Mouse (Mus musculus) erythroblast, embryonic 14.5 days (primary cell): Measurements from ENCODE around the gene Ctdsp1. TPM values are rescaled to one million over a fixed set of nuclear protein-coding genes. Genes with fewer than 3 reads are reported as not detected.

ENCODE experiments used
- H3K27me3 ChIP-seq: 2 replicates; pipeline ENCODE4 v1.6.1; 2012; ENCODE audit warnings: inconsistent platforms; ENCODE audit not compliant: control insufficient read depth
- H3K36me3 ChIP-seq: 2 replicates; pipeline ENCODE4 v1.6.1; 2012; ENCODE audit warnings: mild to moderate bottlenecking, inconsistent platforms; ENCODE audit not compliant: control insufficient read depth
- H3K4me1 ChIP-seq: 2 replicates; pipeline ENCODE4 v1.6.1; 2012; ENCODE audit warnings: inconsistent platforms; ENCODE audit not compliant: control insufficient read depth
- H3K4me3 ChIP-seq: replicated peaks from 2 replicates; pipeline ENCODE3; 2012; ENCODE audit warnings: moderate library complexity, mild to moderate bottlenecking, inconsistent platforms
- H3K9me3 ChIP-seq: 2 replicates; pipeline ENCODE4 v1.6.1; 2012; ENCODE audit warnings: low read length, inconsistent platforms, mixed read lengths; ENCODE audit not compliant: control insufficient read depth
- GATA1 ChIP-seq: IDR thresholded peaks from 2 replicates; pipeline ENCODE4 v1.6.1; 2012; ENCODE audit warnings: low read length, inconsistent platforms, mixed read lengths
- TAL1 ChIP-seq: IDR thresholded peaks from 3 replicates; pipeline ENCODE4 v1.6.1; 2012; ENCODE audit warnings: low read length, inconsistent platforms, mixed read lengths
- polyA plus RNA-seq: library from polyadenylated mRNA; stranded (reverse); fragments of >175 nt; gene quantifications from 2 replicates; pipeline ENCODE4 v1.2.3, GENCODE M21; 2012

Gene Ctdsp1
- polyA plus RNA-seq, 1 experiment: 33.4 TPM

DNA sequence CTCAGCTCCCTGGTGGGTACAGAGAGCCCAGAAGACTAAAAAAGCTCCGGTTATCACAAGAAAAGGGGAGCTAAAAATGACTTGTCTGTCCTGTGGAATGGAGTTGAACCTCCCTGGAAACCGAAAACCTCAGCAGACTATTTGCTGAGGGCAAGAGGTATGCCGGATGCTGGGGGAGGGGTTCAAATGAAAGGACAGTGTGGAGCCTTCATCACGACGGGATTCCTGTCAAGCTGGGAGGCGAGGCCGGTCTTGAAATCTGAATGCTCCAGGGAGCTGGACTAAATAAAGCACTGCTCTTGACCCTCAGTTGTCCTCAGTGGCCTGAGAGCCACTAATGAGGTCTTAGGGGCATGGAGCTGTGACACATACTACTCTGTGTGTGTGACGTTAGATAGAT is 31.8 kb downstream of the Ctdsp1 start:
- Histone ChIP-seq H3K9me3 (no peaks in the 10 kb centered on the region), H3K4me1 (no peaks in the 10 kb centered on the region), H3K36me3 (no peaks in the 10 kb centered on the region), H3K4me3 (no peak overlapping the region), H3K27me3 (0 out of 2 replicates have a peak, but pooled peaks cover 3% of the 10 kb centered on the region)
- TF ChIP-seq GATA1: no peak
- TF ChIP-seq TAL1: no peak

- Histone ChIP-seq H3K4me3 (no peak overlapping the region), H3K4me1 (no peaks in the 10 kb centered on the region), H3K27me3 (0 out of 2 replicates have a peak, but pooled peaks cover 3% of the 10 kb centered on the region), H3K9me3 (no peaks in the 10 kb centered on the region), H3K36me3 (no peaks in the 10 kb centered on the region)
- no peak for TF ChIP-seq TAL1
- no peak for TF ChIP-seq GATA1
These were observed 34.5 kb downstream of the Ctdsp1 start for GRCm38 (mm10) chr1:74425845-74426244.

- H3K27me3 ChIP-seq: no peaks in the 10 kb centered on the region
- TF ChIP-seq TAL1 (no peak), GATA1 (no peak)
- peaks cover 34% of the 10 kb centered on the region for H3K4me1 ChIP-seq
- H3K36me3 ChIP-seq: peaks cover 52% of the 10 kb centered on the region
- H3K4me3 ChIP-seq: no peak overlapping the region
- no peaks in the 10 kb centered on the region for H3K9me3 ChIP-seq
These were observed 41.9 kb downstream of the Ctdsp1 start for GRCm38 (mm10) chr1:74433220-74433619.

- no peak overlapping the region for H3K4me3 ChIP-seq
- H3K36me3 ChIP-seq: peaks cover 66% of the 10 kb centered on the region
- no peaks in the 10 kb centered on the region for H3K27me3 ChIP-seq
- no peaks in the 10 kb centered on the region for H3K9me3 ChIP-seq
- TF ChIP-seq TAL1 (no peak), GATA1 (no peak)
- peaks cover 34% of the 10 kb centered on the region for H3K4me1 ChIP-seq
These were observed 43.3 kb downstream of the Ctdsp1 start for GRCm38 (mm10) chr1:74434596-74434995.

DNA sequence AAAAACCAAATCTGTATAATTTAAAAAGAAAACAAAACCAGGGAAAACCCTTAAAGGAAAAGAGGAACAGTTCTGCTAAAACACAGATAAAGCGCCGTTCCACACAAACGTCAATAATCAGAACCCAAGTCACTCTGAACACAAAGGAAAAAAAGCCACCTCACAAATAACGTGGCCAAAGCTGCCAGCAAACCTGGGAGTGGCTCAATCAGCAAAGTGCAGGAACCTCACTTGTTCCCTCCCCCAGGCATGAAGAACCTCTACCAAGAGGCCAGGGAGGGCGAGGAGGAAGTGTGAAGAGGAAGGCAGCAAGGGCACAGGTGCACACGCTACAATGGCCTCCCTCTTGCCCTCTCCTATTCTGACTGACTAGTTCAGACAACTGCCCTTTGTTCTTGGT is 44.3 kb downstream of the Ctdsp1 start:
- H3K4me1 ChIP-seq: peaks cover 34% of the 10 kb centered on the region
- peaks cover 76% of the 10 kb centered on the region for H3K36me3 ChIP-seq
- no peaks in the 10 kb centered on the region for H3K9me3 ChIP-seq
- no peak overlapping the region for H3K4me3 ChIP-seq
- no peak for TF ChIP-seq GATA1
- no peak for TF ChIP-seq TAL1
- H3K27me3 ChIP-seq: no peaks in the 10 kb centered on the region

GRCm38 (mm10) chr1:74437702-74438427 is 46.6 kb downstream of the Ctdsp1 start:
- peaks cover 30% of the 10 kb centered on the region for H3K4me1 ChIP-seq
- TF ChIP-seq TAL1: no peak
- no peaks in the 10 kb centered on the region for H3K9me3 ChIP-seq
- H3K36me3 ChIP-seq: peaks cover 94% of the 10 kb centered on the region
- no peaks in the 10 kb centered on the region for H3K27me3 ChIP-seq
- H3K4me3 ChIP-seq: no peak overlapping the region

DNA sequence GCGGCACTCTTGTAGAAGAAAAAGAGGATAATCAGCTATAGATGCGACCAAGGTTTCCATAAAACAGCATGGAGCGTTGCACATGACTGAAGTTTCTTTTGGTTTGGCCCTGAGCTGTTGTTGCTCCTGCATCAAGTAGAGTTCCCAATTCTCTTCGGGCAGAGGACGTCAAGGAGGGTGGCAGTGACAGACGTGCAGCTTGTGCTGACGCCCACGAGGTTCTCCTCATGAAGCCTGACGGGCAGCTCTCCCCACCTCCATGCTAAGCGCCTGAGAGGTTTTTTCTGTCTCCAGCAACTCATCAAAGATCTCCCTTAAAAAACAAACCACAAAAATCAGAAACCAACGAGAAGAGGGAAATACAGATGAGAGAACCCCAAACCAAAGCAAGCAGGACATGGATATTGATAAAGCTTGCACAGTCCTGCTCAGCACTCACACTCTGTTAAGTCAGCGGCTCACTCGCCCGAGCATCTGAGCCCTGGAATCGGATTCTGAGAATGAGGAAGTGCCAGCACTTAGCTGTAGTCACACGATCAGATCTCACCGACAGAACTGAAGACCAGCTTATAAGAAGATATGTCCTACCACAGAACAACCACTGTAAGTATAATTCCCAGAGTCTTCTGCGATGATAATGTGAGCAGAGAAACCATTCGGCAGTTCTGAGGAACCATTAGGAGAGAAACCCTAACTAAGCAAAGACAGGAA is 48.0 kb downstream of the Ctdsp1 start:
- Histone ChIP-seq H3K4me3 (no peak overlapping the region), H3K9me3 (no peaks in the 10 kb centered on the region), H3K36me3 (peaks cover 96% of the 10 kb centered on the region), H3K27me3 (no peaks in the 10 kb centered on the region), H3K4me1 (peaks cover 21% of the 10 kb centered on the region)
- no peak for TF ChIP-seq GATA1
- TF ChIP-seq TAL1: no peak

GRCm38 (mm10) chr1:74444538-74444937 is 53.2 kb downstream of the Ctdsp1 start:
- TF ChIP-seq GATA1 (no peak), TAL1 (no peak)
- peaks cover 92% of the 10 kb centered on the region for H3K36me3 ChIP-seq
- no peaks in the 10 kb centered on the region for H3K27me3 ChIP-seq

More at GRCm38 (mm10) chr1:74444538-74444937, 53.2 kb downstream of the Ctdsp1 start:
- H3K4me3 ChIP-seq: no peak overlapping the region
- H3K9me3 ChIP-seq: no peaks in the 10 kb centered on the region
- H3K4me1 ChIP-seq: no peaks in the 10 kb centered on the region

Other genes with a start within 250 kb of the Ctdsp1 start
- gene Cxcr2, start 237.5 kb upstream of the Ctdsp1 start, polyA plus RNA-seq: 0.01 TPM in 1 of 2 replicates, not detected in the other
- not detected in 2 replicates for gene Cxcr1, start 196.9 kb upstream of the Ctdsp1 start, polyA plus RNA-seq
- 6.5 and 7.8 TPM in 2 replicates for gene Arpc2, start 155.4 kb upstream of the Ctdsp1 start, polyA plus RNA-seq
- gene Gpbar1, start 113.0 kb upstream of the Ctdsp1 start, polyA plus RNA-seq: not detected in 2 replicates
- 12.2 and 15.5 TPM in 2 replicates for gene Aamp, start 106.8 kb upstream of the Ctdsp1 start, polyA plus RNA-seq
- 10.0 and 10.9 TPM in 2 replicates for gene Pnkd, start 106.6 kb upstream of the Ctdsp1 start, polyA plus RNA-seq
- gene Tmbim1, start 85.9 kb upstream of the Ctdsp1 start, polyA plus RNA-seq: 2.7 and 3.3 TPM in 2 replicates
- gene Catip, start 29.4 kb upstream of the Ctdsp1 start, polyA plus RNA-seq: not detected in 2 replicates
- gene Slc11a1, start 16.3 kb upstream of the Ctdsp1 start, polyA plus RNA-seq: 0.93 and 1.4 TPM in 2 replicates
- gene Vil1, start 17.9 kb downstream of the Ctdsp1 start, polyA plus RNA-seq: not detected in 2 replicates
- 0.78 and 0.87 TPM in 2 replicates for gene Cnot9, start 114.5 kb downstream of the Ctdsp1 start, polyA plus RNA-seq
- gene Plcd4, start 151.4 kb downstream of the Ctdsp1 start, polyA plus RNA-seq: not detected in 2 replicates
- 0.08 and 0.14 TPM in 2 replicates for gene Usp37, start 152.8 kb downstream of the Ctdsp1 start, polyA plus RNA-seq
- 0.34 and 0.41 TPM in 2 replicates for gene Zfp142, start 196.7 kb downstream of the Ctdsp1 start, polyA plus RNA-seq
- gene Bcs1l, start 196.8 kb downstream of the Ctdsp1 start, polyA plus RNA-seq: 0.06 and 0.18 TPM in 2 replicates
- 1.2 and 1.4 TPM in 2 replicates for gene Rnf25, start 209.9 kb downstream of the Ctdsp1 start, polyA plus RNA-seq
- gene Stk36, start 209.9 kb downstream of the Ctdsp1 start, polyA plus RNA-seq: not detected in 2 replicates